Mouse (Mus musculus): ENCODE measurements around the gene Tmc6. TPM values are rescaled to one million over a fixed set of nuclear protein-coding genes. Genes with fewer than 3 reads are reported as not detected.

The Tmc6 gene
- total and polyA plus RNA-seq, 3 experiments = 16.8 to 28.4 (median 26.8) TPM

DNA sequence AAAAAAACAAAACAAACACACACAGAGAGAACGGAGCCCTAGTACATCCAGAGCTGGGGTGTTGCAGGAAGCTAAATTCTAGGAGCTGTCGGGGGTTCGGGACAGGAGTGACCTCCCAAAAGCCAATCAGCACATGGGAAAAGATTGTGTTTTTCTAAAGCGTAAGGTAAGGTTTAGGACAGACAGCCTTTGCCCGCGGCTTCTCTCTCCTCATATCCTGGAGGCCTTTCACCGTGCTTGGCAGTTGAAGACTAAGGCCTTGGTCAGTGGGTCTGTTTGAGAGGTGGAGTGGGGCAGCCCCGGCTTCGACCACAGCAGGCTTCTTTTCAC is 672 bp upstream of the Tmc6 start:
- DNase-seq (ENCODE audit: extremely low read depth) = no peak
- H3K9me3 ChIP-seq (replicated peaks; ENCODE audit: low read length) = no peaks in the 10 kb centered on the region
- H3K79me2 ChIP-seq (replicated peaks; ENCODE audit: control insufficient read depth, extremely low read depth, insufficient read depth, poor library complexity, severe bottlenecking) = no peaks in the 10 kb centered on the region
- H3K4me1 ChIP-seq (ENCODE audit: control insufficient read depth in 1 of 2, insufficient read depth in 2 of 2) = peaks cover 8 to 51% of the 10 kb centered on the region in 2 experiments; a peak in 3 of 4 replicates
- no peak overlapping the region for H3K27ac ChIP-seq (ENCODE audit: insufficient read depth, low read depth)
- dilution Hi-C loops (cut with MboI; ENCODE audit: extremely low pct_ligation_motif_present, extremely low pct_unique_long_range_greater_than_20kb, low sequenced_read_pairs) (no loop called here), in situ Hi-C loops (cut with MboI; ENCODE audit: low pct_ligation_motif_present, low pct_unique_long_range_greater_than_20kb, low sequenced_read_pairs) (no loop called here)
- H3K27me3 ChIP-seq (replicated peaks) = no peaks in the 10 kb centered on the region
- H3K4me2 ChIP-seq (ENCODE audit: insufficient read depth, low read depth, poor library complexity, severe bottlenecking) = 0 out of 2 replicates have a peak overlapping the region, but pooled peaks have one; percentile 1
- no peak overlapping the region for H3K9ac ChIP-seq (ENCODE audit: insufficient read depth, low read depth)
- peaks cover 5 to 44% of the 10 kb centered on the region in 2 experiments for H3K36me3 ChIP-seq (replicated peaks in 1 of 2; ENCODE audit: control insufficient read depth in 1 of 2, insufficient read depth in 1 of 2, low read length in 1 of 2)
- H3K4me3 ChIP-seq (replicated peaks in 1 of 3; ENCODE audit: low read depth in 2 of 3, low read length in 2 of 3, poor library complexity in 1 of 3) = peak overlapping the region; percentile 6 to 94 (median 17)
- TF ChIP-seq USF2 (conservative IDR thresholded peaks at IDR 0.05; ENCODE audit: low read depth, low read length) (no peak), NELFE (IDR thresholded peaks at IDR 0.05; ENCODE audit: low read depth, low read length) (0 out of 2 replicates have a peak, but pooled peaks have one; percentile 9)

DNA sequence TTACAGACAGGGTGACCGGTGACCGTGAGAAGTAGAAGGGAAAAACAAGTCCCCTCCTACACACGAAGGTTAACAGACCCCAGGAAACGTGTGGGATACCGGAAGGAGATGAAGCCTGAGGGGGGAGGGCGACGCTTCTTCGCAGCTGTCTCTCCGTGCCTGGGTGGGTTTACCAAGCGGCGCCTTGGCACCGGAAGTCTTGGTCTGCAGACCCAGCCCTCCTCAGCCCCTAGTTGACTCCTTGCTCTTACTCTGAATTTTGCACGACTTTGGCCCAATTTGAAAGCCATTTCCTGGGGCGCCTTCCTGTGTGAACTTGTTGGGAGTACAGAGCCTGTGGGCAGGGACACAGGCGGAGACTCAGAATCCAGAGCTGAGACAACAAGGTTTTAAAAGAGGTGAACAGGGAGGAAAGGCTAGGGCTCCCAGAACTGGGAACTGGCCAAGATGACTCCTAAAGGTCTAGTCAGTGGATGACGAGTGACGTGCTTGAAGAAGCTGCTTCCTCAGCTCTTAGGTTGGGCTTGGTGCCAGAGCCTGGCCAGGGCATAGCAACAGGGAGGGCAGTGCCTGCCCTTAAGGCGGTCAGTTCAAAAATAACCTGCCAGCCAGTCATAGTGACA is 688 bp downstream of the Tmc6 start:
- Histone ChIP-seq H3K4me2 (ENCODE audit: insufficient read depth, low read depth, poor library complexity, severe bottlenecking) (peak overlapping the region; percentile 41), H3K9me3 (replicated peaks; ENCODE audit: low read length) (no peaks in the 10 kb centered on the region), H3K79me2 (replicated peaks; ENCODE audit: control insufficient read depth, extremely low read depth, insufficient read depth, poor library complexity, severe bottlenecking) (no peaks in the 10 kb centered on the region), H3K4me1 (ENCODE audit: control insufficient read depth in 1 of 2, insufficient read depth in 2 of 2) (peaks cover 8 to 57% of the 10 kb centered on the region in 2 experiments; a peak in 3 of 4 replicates), H3K36me3 (replicated peaks in 1 of 2; ENCODE audit: control insufficient read depth in 1 of 2, insufficient read depth in 1 of 2, low read length in 1 of 2) (peaks cover 14 to 46% of the 10 kb centered on the region in 2 experiments), H3K27me3 (replicated peaks) (no peaks in the 10 kb centered on the region), H3K4me3 (replicated peaks in 1 of 3; ENCODE audit: low read depth in 2 of 3, low read length in 2 of 3, poor library complexity in 1 of 3) (peak overlapping the region; percentile 31 to 94 (median 71)), H3K27ac (ENCODE audit: insufficient read depth, low read depth) (peak overlapping the region; percentile 50), H3K9ac (ENCODE audit: insufficient read depth, low read depth) (peak overlapping the region; percentile 19)
- dilution Hi-C loops (cut with MboI; ENCODE audit: extremely low pct_ligation_motif_present, extremely low pct_unique_long_range_greater_than_20kb, low sequenced_read_pairs) (no loop called here), in situ Hi-C loops (cut with MboI; ENCODE audit: low pct_ligation_motif_present, low pct_unique_long_range_greater_than_20kb, low sequenced_read_pairs) (no loop called here)
- no peak for DNase-seq (ENCODE audit: extremely low read depth)
- TF ChIP-seq NRF1 (IDR thresholded peaks at IDR 0.05; ENCODE audit: low read depth, low read length) (no peak), SIN3A (IDR thresholded peaks at IDR 0.05; ENCODE audit: low read length) (no peak), ZMIZ1 (IDR thresholded peaks at IDR 0.05; ENCODE audit: low read depth, low read length) (0 out of 2 replicates have a peak, but pooled peaks have one; percentile 2), BHLHE40 (IDR thresholded peaks at IDR 0.05; ENCODE audit: low read depth, low read length) (0 out of 2 replicates have a peak, but pooled peaks have one; percentile 18), ELF1 (IDR thresholded peaks at IDR 0.05; ENCODE audit: low read depth, low read length) (peak; percentile 74), TBP (conservative IDR thresholded peaks at IDR 0.05; ENCODE audit: low read depth, low read length) (no peak), CHD2 (IDR thresholded peaks at IDR 0.05; ENCODE audit: low read length) (0 out of 2 replicates have a peak, but pooled peaks have one; percentile 17), ETS1 (conservative IDR thresholded peaks at IDR 0.05; ENCODE audit: low read depth, low read length) (peak; percentile 31; the same call in 1 of the 2 replicates), CTCF (conservative IDR thresholded peaks at IDR 0.05 in 1 of 2, IDR thresholded peaks at IDR 0.05 in 1 of 2; ENCODE audit: low read depth in 2 of 2, low read length in 2 of 2) (0 out of 4 replicates have a peak, but pooled peaks of 1 of the 2 experiments have one; percentile 0)

DNA sequence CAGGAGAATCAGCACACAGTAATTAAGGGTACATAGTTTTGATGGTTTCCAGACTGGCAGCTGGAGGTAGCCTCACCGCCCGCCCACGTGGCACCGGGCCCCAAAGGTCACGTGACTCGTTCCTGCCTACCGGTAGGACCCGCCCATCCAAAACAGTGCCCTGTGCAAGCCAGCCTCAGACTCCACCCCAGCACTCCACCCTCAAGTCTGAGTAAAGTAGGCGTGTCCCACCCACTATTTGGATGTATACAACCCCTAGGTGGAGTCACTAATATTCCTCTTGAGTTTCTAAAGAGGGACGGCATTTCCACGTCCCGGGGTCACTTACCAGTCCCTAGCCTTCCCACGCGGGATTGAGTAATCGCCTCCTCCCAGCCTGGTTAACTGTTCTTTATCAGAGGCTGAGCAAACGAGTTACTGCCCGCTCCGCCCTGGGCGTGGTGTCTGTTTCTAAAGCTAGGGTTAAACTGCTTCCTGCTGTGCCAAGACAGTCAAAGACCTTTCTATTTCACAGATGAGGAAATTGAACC is 1.4 kb downstream of the Tmc6 start:
- H3K9me3 ChIP-seq (replicated peaks; ENCODE audit: low read length) = no peaks in the 10 kb centered on the region
- H3K9ac ChIP-seq (ENCODE audit: insufficient read depth, low read depth) = peak overlapping the region; percentile 33; the same call in 1 of the 2 replicates
- H3K27ac ChIP-seq (ENCODE audit: insufficient read depth, low read depth) = peak overlapping the region; percentile 50
- no peaks in the 10 kb centered on the region for H3K79me2 ChIP-seq (replicated peaks; ENCODE audit: control insufficient read depth, extremely low read depth, insufficient read depth, poor library complexity, severe bottlenecking)
- peak overlapping the region; percentile 75 for H3K4me2 ChIP-seq (ENCODE audit: insufficient read depth, low read depth, poor library complexity, severe bottlenecking)
- H3K4me1 ChIP-seq (ENCODE audit: control insufficient read depth in 1 of 2, insufficient read depth in 2 of 2) = peaks cover 8 to 60% of the 10 kb centered on the region in 2 experiments; a peak in 3 of 4 replicates
- peaks cover 21 to 49% of the 10 kb centered on the region in 2 experiments for H3K36me3 ChIP-seq (replicated peaks in 1 of 2; ENCODE audit: control insufficient read depth in 1 of 2, insufficient read depth in 1 of 2, low read length in 1 of 2)
- peak overlapping the region; percentile 68 to 94 (median 71) for H3K4me3 ChIP-seq (replicated peaks in 1 of 3; ENCODE audit: low read depth in 2 of 3, low read length in 2 of 3, poor library complexity in 1 of 3)
- H3K27me3 ChIP-seq (replicated peaks) = no peaks in the 10 kb centered on the region
- in situ Hi-C loops (cut with MboI; ENCODE audit: low pct_ligation_motif_present, low pct_unique_long_range_greater_than_20kb, low sequenced_read_pairs) = no loop called here
- DNase-seq (ENCODE audit: extremely low read depth) = peak; percentile 99
- dilution Hi-C loops (cut with MboI; ENCODE audit: extremely low pct_ligation_motif_present, extremely low pct_unique_long_range_greater_than_20kb, low sequenced_read_pairs) = no loop called here
- TF ChIP-seq ZC3H11A (IDR thresholded peaks at IDR 0.05; ENCODE audit: low read depth, low read length) (no peak), MXI1 (IDR thresholded peaks at IDR 0.05; ENCODE audit: low read depth, low read length) (peak; percentile 100), SIN3A (IDR thresholded peaks at IDR 0.05; ENCODE audit: low read length) (peak; percentile 73; the same call in 1 of the 2 replicates), MAX (IDR thresholded peaks at IDR 0.05; ENCODE audit: low read length) (peak; percentile 99), NRF1 (IDR thresholded peaks at IDR 0.05; ENCODE audit: low read depth, low read length) (peak; percentile 42; the same call in 1 of the 2 replicates), POLR2A (IDR thresholded peaks at IDR 0.05; ENCODE audit: low read depth, low read length) (peak; percentile 53), MAFK (IDR thresholded peaks at IDR 0.05; ENCODE audit: insufficient replicate concordance, low read length) (no peak), USF2 (conservative IDR thresholded peaks at IDR 0.05; ENCODE audit: low read depth, low read length) (peak; percentile 100), CTCF (conservative IDR thresholded peaks at IDR 0.05 in 1 of 2, IDR thresholded peaks at IDR 0.05 in 1 of 2; ENCODE audit: low read depth in 2 of 2, low read length in 2 of 2) (0 out of 4 replicates have a peak, but pooled peaks of 1 of the 2 experiments have one; percentile 23), PAX5 (IDR thresholded peaks at IDR 0.05; ENCODE audit: low read length) (no peak), CHD1 (IDR thresholded peaks at IDR 0.05; ENCODE audit: low read depth, low read length) (no peak), USF1 (IDR thresholded peaks at IDR 0.05; ENCODE audit: low read depth, low read length) (peak; percentile 99), HCFC1 (IDR thresholded peaks at IDR 0.05; ENCODE audit: low read depth, low read length) (peak; percentile 35; the same call in 1 of the 2 replicates), MEF2A (IDR thresholded peaks at IDR 0.05; ENCODE audit: borderline replicate concordance, low read depth, low read length) (no peak), NELFE (IDR thresholded peaks at IDR 0.05; ENCODE audit: low read depth, low read length) (peak; percentile 47), ZMIZ1 (IDR thresholded peaks at IDR 0.05; ENCODE audit: low read depth, low read length) (0 out of 2 replicates have a peak, but pooled peaks have one; percentile 26), TCF12 (IDR thresholded peaks at IDR 0.05; ENCODE audit: low read depth, low read length) (peak; percentile 52; the same call in 1 of the 2 replicates)

Data from CH12.LX (cell line).